Mouse (Mus musculus) heart, postnatal 4 days (tissue): Measurements from ENCODE around the gene Dchs2. TPM values are rescaled to one million over a fixed set of nuclear protein-coding genes. Genes with fewer than 3 reads are reported as not detected.
A peak's percentile ranks its signal among the peaks of the same experiment; 100 is the strongest.

Source experiments
- DNase-seq: peaks from one replicate; pipeline ENCODE4 v3.0.0; 2021
- total RNA-seq, 2 experiments: library from RNA; stranded (reverse); gene quantifications; 2 replicates each; pipeline ENCODE4 v1.2.3; 2021

Gene Dchs2
- total RNA-seq, 2 experiments from 2014 or later = 1.2 to 1.3 TPM

DNA sequence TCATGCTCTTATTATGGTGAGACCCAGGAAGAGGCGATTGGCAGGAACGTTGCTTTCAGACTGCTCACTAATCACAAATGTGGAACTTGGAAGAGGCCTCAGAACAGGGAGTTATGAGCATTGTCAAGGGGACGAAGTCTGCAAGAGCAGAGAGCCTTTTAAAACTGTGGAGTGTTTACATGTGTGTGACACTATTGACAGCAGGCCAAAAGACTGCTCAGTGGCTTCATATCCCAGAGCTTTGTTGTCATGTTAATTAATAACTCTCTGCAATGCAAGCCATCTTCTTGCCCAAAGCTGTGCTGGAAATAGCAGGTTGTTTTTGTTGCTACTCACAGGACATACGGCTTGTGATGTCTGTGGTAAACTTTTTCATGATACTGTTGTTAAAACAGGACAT, 27.9 kb downstream of the Dchs2 start:
- DNase-seq = peak; percentile 17

DNA sequence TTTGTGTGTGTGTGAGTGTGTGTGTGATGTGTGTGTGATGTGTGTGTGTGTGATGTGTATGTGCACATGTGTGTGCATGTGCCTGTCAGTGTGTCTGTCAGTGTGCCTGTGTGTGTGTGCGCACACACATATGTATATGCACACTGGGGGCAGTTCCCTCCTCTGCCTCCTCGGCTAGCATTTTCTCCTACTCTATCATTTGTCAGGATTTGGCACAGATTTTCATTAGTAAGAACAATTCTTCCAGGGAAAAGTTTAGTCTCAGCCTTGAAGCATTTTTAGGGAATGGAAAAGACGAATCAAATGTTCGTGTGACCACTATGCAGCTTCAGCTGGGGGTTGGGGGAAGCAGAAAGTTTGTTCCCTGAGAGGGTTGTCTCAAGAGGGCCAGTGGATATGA, 28.4 kb downstream of the Dchs2 start:
- DNase-seq = no peak

DNA sequence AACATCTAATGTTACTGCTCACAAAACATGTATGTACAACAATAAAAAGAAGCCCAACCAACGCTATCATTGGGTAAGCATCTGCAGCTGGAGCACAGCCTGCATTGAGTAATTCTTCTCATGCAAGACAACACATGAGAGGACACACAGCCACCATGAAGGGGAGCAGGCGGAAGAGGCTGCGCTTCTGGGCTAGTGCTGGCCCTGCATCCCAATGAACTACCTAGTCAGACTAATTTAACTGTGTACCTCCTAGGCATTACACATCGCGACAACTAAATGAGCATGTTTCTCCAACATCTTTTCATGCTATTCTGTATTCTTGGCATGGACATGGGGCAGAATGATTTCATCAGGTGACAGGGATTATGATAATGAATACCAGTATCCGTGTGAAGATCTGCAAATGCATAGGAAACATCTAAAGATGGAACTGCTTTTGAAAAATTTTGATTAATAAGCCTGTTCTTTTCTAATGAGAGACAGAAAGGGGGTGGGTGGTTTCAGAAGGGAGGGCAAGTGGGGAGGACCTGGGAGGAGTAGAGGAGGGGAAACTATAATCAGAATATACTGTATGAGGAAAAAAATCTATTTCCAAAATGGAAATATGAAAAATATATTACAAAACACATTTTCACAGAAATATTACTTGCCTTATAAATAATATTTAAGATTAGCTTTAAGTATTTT, 33.9 kb downstream of the Dchs2 start:
- DNase-seq = no peak

DNA sequence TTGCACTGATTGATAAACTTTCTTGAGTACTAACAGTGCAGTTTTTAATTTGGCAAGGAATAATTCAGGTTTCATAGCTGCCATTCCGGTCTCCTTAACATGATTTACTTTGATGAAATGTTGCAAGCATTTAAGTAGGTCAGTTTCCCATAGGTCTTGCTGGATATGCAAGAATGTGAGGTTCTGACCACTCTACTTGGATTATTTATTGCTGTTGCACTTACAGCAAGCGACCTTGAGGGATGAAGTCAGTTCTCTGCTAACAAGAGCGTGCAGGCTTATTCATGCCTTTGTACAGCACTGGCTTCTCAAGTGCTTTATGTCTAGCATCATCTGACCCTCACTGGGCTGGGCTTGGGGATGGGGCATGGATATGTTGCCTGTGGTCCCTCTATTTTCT, 35.9 kb downstream of the Dchs2 start:
- DNase-seq = no peak

DNA sequence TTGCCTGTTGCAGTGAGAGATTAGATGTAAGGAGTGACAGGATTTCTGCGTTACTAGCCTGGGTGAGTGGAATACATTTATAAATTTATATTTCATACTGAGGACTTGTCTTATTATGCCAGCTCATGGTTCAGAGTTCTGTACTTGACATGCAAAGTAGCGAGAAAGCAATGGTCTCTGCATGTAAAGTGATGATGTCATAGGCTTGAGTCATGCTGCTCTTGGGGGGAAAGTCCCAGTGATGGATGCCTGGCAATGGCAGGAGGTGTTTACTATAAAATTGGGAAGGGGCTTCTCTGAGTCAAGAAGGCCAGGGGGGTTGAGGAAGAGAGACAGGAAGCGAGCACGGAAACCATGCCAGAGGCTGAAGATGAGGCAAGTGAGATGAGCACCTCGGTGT, 57.8 kb downstream of the Dchs2 start:
- DNase-seq = no peak

DNA sequence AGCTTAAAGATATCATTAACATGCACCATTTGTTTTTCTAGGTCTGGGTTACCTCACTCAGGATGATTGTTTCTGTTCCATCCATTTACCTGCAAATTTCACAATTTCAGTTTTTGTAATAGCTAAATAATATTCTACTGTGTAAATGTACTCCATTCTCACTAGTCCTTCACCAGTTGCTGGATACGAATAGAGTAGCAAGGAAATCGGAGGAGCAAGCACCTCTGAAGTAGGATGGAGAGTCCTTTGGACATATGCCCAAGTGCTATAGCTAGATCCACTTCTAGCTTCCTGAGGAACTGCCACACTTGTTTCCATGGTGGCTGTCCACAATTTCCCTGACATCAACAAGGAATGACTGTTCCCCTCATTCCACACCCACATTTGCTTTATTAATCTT, 63.5 kb downstream of the Dchs2 start:
- no peak for DNase-seq

DNA sequence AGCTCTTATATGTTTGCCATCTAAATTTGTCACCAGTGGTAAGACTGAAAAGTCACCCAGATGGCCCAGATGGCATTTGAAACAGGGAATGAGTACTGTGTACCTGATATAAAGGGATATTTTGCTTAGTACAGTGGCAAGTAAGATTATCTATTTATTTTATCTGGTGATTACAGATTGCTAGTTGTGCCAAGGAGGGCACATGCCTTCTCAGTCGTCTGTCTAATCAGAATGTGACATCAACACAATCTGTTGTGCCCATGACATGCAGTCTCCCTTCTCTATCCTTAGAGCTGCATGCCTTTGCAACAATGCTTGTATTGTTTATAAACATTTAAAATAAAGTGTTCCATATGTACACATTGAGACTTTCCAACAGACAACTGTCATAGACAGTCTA, 64.7 kb downstream of the Dchs2 start:
- no peak for DNase-seq

DNA sequence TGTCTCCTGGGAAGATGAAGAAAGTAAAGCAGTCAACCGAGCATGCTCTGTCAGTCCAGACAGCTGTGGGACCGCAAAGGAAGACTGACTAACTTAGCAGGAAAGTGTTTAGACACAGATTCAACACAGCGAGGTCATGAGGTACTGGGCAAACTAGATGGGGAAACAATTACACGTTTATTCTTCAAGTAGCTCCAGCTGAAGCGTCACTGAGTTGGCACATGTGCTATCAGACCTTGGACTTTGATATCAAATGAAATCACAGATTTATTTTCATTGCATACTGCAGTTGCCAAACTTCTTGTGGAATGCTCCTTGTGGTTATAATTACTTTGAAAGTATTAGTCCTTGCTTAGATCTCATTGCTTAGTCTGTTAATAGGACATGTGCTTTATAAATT, 67.2 kb downstream of the Dchs2 start:
- no peak for DNase-seq

DNA sequence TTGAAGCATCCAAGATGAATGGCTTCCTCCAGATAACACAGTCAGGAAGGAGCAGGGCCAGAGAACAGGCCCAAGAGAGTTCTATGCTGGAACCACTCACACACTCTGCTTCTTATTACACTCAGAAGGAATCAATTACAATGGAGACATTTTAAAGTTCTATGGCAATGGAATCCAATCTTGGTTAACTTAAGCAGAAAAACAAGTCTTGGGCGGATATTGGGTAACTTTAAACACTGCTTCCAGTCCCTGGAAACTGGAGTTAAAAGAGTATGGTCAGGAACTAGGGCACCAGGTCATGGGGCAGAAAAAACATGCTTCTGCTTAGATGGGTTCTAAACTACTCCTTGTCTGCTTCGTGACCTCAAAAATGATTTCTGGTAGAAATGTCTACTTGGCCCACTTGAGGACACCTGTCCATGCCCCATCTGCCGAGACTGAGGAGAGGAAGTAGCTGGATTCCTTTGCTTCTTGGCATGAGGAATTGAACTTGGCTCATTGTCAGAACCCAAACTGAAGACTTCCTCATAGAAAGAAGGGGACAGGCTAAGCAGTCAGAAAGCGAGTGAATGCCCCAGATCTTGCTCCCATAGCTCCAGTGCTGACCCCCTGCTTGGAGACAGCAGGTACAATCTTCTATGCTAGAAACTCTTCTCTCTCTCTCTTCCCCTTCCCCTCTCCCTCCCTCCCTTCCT, 73.7 kb downstream of the Dchs2 start:
- DNase-seq = no peak

DNA sequence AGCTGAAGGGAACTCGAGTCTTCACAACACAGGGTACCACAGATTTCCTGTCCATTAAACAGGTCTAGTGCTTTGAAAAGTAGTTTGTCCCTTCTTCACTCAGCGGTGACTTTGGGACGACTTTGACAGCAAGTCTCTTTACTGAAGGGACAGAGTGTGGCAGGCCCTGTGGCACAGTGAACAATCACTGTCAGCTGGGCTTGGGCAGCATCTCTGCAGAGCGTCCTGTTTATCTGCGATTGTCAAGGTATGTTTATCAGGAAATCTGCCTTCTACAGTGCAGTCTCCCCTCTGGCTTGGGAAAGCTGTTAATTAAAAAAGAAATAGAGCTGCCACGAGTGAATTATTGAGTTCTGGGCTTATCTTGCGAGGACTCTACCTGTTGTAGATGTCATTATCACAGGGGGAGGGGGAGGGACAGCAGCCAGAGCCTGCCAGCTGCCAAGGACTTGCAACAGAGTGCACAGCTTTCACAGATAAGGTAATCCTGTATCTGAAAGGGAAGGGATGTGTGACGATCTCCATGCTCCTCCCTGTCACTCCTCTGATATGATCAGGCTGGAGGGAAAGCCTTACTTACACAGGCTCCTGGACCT, 77.4 kb downstream of the Dchs2 start:
- no peak for DNase-seq

DNA sequence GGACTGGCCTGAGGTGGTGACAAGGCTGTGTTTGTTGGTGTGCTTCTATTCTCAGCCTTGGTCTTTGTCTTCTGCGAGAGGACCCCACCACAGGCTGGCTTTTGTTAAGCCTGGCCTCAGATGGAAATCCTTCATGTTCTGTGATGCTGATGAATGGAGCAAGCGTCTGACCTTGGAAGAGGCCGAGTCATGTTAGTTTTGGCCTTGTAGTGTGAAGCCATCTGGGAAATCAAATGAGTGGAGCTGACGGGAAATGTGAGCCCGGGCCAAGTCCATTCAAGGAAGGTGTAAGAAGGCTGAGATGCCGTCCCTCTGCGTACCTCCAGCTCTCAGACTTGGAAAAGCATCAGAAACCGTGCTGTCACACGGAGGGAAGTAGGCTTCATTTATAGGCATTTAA, 81.9 kb downstream of the Dchs2 start:
- DNase-seq = peak; percentile 42

DNA sequence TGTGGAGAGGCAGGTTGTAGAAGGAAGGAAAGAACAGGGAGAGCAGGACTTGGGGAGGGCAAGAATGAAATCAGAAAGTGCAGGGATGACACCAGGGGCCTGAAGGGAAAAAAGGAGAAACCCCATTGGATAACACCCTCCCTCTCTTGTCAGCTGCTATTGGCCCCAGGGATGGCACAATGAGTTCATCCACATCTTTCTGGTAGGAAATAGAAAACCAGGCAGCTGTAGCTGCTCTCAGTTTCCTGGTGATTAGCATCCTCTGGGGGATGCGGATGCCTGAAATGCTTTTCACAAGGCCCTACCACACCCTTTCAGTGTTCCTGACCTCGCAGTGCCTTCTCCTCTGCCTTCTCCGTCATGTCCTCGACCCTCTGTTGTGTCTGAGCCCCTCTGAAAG, 82.5 kb downstream of the Dchs2 start:
- peak; percentile 24 for DNase-seq

DNA sequence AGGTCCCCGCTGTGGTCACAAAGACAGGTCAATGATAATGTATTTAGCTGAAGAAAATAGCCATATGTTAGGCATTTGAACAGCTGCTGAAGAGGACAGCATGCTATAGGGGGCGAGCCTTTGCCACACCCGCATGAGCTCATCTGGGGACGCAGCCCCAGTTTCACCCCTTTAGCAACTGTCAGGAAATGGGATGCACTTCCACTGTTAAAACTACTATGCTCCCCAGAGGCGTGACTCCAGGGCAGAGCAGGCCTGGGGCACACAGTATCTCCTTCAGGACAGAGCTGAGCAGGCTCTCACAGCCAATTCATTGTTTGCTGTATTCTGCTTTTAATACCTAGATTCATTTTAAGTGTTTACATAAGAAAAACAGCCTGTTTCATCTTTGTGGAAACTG, 84.2 kb downstream of the Dchs2 start:
- DNase-seq = no peak

DNA sequence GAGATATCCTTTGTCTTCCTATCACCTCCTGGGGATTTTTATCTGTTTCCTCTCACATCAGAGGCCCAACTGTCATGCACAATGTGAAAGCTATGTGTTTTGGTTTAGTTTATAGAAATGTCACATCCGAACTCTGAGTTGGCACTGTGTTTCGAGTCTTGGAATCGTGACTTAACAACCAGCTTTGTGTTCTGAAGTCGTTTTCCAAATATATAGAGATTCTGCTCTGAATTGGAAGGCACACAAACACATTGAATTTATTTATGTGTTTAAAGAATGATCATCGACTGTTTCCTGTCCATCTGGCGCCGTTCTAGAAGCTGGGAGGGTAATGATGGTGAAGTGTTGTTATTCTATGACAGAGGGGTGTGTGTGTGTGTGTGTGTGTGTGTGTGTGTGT, 84.8 kb downstream of the Dchs2 start:
- no peak for DNase-seq

DNA sequence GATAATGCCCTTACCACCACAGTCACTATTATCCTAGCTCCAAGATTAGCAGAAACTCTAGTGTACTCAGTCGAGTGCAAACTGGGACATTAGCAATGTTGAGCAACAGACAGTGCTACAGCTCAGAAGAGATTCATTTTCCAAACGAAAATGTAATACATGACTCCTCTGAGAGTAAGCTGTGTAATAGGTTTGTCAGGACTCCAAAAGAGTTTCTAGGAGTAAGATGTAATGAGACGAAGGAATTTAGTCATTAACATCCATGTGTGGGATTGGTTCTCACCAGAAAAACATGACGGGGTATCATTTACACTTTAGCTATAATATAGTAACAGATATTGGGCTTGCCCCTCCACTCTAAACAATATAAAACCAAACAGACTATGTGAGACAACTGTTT, 90.3 kb downstream of the Dchs2 start:
- DNase-seq = no peak

DNA sequence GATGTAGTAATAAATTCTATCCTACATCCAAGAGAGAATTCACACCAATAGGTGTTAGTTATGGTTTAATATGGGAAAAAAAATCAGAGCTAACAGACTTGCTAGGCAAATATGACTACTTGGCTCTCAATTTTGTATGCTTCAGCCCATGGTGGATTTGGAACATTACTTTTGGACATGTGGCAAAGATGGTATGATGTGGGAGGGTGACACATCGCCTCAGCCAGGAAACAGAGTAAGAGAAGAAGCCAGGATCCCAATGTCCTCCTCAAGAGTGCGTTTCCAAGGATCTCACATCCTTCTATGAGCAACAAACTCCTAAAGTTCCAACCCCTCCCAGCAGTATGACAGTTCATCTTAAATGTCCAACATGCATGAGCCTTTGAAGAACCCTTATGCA, 92.4 kb downstream of the Dchs2 start:
- DNase-seq = no peak

DNA sequence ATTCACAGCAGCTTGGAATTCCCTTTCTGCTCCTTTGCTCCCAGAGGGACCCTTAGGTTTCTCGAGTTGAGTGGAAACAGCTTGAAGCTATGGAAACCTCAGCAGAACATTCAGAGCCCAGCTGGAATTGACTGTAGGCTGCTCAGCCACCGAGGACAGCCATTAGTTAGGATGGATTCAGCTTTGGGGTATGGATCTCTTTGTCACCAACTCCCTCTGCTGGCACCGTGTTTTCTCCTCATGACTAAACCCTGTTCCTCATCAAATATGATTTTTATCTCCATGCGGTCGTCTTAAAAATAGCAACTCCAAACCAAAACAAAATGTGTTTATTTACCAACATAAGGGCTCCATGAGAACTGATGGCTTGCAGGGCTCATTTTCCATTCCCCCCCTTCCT, 94.4 kb downstream of the Dchs2 start:
- DNase-seq = peak; percentile 22

DNA sequence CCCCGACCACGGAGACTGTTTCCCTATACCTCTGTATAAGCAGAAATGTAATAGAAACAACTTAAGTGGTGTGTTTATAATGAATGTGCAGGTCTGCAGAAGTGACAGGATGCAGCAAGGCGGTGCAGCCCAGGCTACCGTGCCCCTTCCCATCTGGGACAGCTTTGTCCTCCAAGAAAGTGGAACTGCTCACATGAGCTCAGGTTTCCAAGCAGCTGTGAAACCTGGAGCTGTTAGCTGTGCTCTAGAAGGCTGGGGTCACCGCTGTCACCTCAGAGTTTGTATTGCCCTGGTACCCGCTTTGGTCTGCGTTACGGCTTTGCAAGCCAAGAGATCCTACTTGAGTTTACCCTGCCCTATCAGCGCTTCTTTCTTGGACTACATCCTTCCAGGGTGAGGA, 100.6 kb downstream of the Dchs2 start:
- DNase-seq = no peak

DNA sequence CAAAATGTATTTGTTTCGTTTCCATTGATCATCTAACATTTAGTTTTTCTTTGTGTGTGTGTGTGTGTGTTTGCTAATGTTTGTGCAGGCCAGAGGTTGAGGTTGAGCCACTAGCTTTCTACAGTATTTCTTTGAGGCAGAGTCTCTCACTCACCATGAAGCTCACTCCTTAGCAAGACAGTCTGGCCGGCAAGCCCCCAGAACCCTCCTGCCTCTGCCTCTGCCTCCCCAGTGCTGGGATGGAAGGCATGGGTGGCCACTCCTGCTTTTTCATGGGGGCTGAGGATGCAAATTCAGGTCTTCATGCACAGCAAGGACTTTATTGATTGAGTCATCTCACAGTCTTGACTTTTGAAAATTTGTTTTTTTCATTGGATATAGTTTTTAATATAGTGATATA, 102.6 kb downstream of the Dchs2 start:
- DNase-seq = no peak

DNA sequence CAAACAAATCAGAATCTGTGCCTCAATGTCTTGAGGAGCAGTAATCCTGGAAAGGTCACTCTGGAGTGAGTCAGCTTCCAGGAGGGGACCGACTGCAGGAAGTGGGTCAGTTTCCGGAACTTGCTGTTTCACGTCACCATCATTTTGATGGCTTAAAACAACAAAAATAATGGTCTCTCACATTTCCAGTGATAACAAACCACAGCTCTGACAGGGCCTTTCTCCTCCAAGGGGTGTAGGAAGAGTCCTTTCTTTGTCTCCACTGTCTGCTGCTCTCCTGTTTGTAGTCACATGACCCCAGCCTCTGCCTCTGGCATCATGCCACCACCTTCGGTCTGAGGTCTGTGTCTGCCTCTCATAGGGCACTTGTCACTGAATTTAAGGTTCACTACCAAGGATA, 106.7 kb downstream of the Dchs2 start:
- no peak for DNase-seq

DNA sequence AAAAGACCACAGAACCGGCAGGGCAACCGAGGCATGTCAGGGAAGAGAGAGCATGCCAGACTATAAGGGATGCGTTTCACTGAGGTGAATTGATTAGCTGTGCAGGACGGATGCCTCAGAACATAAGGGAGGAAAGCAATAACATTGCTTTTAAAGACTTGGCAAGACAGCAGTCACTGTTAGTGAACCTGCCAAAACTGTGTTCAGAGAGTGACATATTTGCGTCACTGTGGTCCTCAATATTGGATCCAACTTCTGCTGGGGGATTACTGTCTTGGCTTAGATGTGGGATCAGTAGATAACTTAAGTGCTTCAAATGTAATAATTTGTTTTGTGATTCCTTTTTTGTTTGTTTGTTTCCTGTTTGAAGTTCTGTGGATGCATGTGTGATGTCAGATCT, 107.3 kb downstream of the Dchs2 start:
- no peak for DNase-seq

DNA sequence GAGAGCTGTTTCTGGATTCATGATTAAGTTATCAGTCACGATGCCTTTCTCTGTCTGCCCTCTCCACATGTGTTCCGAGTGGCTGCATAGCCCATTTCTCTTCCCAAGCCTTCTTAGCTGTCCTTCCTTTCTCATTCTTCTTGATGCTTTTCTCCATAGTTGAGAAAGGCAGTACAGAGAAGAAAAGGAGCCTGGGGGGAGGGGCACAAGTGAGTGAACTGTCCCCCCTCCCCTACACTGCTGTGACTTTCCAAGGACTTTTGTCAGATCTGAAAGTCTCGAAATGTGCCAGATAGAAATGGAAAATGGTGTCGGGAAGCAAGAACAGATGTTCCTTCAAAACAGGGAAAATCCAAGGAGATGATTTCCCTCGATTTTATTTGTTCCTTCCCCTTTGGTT, 118.8 kb downstream of the Dchs2 start:
- DNase-seq = no peak

DNA sequence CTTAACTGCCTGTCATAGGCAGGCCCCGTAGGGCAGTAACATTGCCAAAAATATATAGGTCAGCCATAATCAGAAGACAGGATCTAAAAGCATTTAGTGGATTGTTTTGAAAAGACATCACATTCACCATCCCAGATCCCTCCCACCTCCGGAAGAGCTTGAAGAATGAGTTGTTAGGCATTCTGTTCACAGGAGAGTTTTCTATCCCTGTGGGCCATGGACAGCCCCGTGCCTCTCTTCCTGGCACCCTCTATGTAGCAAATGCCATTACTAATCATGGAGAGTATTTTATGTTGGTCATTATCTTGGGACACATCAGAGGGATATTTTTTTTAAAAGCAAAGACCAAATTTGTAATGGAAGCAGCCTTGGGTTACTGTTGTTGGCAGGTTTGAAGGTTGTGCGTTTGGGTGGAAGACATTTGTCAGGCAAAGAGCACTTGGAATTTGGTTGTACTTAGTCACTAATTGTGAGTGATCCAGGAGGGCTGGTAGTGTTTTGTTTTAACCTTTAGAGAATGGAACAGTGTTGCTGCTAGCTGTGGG, 122.3 kb downstream of the Dchs2 start:
- no peak for DNase-seq

DNA sequence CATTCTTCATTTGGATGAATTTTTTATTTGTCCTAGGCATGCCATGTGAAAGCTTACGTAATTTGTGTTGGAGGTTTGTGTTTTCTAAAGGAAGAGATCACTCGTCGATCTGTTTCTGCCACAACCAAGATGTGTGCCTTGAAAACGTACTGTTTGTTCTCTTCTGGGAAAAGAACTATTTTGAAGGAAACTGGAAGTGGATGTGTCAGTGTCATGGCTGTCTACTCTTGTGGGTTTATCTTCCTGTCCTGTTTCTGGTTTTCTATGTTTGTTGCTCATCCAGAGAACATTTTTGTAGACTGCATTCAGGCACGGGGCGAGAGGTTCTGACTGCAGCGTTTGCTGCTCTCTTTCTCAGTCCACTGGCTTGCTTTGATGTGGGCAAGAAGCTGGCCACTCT, 124.2 kb downstream of the Dchs2 start:
- DNase-seq = no peak
